Mouse (Mus musculus): ENCODE measurements around the gene 6330403K07Rik. TPM values are rescaled to one million over a fixed set of nuclear protein-coding genes. Genes with fewer than 3 reads are reported as not detected.

Gene 6330403K07Rik
- total RNA-seq (2015; ENCODE audit: low replicate concordance) (not detected in 2 replicates), total RNA-seq (2017; ENCODE audit: low replicate concordance) (not detected in 2 replicates)

GRCm38 (mm10) chr11:71033163-71033761 is at the start of gene 6330403K07Rik:
Gene 6330403K07Rik (minus strand): TSS chr11:71033513.
- ATAC-seq (replicated peaks; ENCODE audit: low FRiP score, poor library complexity, severe bottlenecking), result no peak

GRCm38 (mm10) chr11:71076342-71076741 is 43.0 kb upstream of the 6330403K07Rik start:
- ATAC-seq (replicated peaks; ENCODE audit: low FRiP score, poor library complexity, severe bottlenecking), result no peak

- no peak for ATAC-seq (replicated peaks; ENCODE audit: low FRiP score, poor library complexity, severe bottlenecking)
These were observed 19.2 kb upstream of the 6330403K07Rik start for GRCm38 (mm10) chr11:71052554-71052953.

DNA sequence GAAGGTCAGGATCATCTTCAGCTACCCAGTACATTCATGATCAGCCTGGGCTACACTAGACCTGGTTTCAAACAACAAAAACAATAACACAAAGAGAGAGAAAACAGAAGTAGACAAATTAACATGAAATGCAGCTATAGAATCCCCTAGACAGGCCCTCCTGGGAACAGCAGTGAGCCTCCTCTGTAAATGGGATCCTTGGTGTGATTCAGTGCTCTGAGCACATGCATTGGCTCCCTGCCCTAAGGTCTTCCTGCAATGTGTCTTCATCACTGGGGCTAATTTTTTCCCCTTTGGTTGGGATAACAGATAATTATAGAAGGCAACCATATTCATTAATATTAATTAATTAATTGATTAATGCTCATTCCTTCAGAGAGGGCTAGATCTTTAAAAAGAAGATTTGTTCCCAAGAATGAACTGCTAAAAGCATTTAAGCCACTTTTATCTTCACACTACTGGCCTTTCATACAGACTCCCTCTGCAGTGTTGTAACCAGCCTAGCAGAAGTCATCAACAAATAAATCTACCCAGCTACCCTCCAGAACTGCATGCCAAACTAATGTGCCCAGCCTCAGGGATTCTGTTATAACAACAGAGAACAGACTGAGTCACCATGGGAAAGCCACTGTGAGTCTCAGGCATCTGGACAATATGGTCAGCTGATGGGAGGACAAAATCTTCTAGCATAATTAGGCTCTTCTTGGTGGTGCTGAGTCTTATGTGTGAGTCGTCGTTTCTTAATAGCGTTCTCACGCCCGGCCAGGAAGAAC is 6.4 kb upstream of the 6330403K07Rik start:
- no peak for ATAC-seq (replicated peaks; ENCODE audit: low FRiP score, poor library complexity, severe bottlenecking)

DNA sequence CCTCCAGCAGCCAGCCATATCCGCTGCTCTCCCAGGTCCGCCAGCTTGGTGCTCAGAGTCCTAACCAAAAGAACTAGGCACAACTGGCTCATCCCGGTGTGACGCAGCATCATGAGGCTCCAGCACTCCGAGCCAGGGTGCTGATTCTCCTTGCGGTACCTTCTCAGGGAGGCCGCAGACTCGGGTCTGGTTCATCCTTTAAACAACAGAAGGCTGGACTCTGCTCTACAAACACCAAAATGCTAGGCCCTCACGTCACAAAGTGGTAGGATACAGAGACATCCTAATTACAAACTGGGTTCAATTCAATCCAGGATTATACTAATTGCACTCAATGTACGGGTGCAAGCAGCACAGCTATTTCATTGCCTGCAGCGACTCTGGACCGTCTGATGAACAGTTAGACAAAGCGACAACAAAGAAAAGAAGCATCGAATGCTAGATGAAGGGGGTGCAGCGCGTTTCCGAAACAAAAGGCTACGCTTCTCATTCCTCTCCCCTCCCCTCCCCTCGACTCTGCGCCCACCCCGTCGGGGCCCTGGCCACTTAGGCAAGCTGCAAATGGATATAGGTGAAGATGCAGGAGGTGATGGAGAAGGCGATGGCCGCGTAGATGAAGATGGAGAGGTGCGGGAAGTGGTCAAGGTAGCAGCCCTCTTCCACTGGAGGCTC is 686 bp downstream of the 6330403K07Rik start:
- ATAC-seq (replicated peaks; ENCODE audit: low FRiP score, poor library complexity, severe bottlenecking), result no peak

DNA sequence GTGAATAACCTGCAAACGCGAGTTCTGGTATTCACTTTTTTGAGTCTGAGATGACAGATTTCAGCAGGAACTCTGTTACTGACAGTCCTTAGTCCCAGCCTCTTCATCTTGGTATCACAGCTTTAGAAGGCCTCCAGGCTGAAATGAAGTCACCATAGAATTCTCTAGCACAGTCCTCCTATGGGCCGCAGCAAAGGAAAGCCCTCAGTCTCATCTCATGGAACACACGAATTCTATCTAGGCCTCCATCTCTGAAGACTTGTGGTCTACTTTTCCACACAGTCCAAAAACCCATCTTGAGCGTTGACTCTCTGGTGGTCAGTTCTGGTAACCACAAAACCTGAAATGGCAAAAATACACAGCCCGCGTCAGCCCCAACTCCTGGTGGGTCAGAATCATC is 1.2 kb downstream of the 6330403K07Rik start:
- no peak for ATAC-seq (replicated peaks; ENCODE audit: low FRiP score, poor library complexity, severe bottlenecking)

DNA sequence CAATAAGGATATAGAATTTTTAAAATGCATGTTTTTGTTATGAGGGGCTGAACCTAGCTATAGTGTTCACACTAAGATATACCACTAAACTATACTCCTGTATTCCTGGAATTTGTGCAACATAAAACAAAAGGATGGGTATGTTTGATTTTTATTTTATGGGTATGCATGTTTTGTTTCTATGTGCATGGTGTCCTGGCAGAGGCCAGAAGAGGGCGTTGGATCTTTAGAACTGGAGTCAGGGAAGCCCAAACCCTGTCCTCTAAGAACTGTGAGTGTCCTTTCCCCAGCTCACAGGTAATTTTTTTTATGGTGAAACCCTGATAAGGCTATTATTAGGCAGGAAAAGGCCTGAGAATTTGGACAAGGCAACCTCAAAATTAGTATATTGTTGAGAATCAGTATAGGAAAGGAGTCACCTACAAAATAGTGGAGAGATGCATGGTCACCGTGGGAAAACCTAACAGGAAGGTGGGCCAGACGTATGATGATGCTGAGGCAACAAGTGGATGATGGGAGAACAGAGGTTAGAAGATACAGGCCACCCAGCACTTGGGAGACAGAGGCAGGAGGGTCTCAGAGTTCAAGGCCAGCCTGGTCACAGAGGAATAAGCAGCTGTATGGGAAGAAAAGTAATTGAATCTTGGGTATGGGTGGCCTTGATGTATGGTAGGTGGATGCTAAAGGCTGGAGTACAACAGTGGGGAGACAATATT is 3.8 kb downstream of the 6330403K07Rik start:
- no peak for ATAC-seq (replicated peaks; ENCODE audit: low FRiP score, poor library complexity, severe bottlenecking)

DNA sequence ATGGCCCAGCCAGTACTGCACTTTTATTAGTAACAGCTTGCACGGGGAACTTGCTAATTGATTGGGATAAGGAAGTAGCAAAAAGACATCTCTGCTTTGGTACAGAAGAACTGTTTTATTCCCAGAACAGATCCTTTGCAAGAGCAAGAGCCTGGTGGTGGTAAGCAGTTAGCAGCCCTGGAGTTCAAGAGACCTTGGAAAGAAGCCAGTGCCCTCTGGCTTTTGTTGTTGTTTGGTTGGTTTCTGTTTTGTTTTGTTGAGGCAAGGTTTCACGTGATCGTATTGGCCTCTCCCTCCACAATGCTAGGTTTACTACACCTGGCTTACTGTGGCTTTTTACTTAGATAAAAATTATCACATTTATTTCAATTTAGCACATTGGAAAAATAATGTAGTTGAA is 5.0 kb downstream of the 6330403K07Rik start:
- no peak for ATAC-seq (replicated peaks; ENCODE audit: low FRiP score, poor library complexity, severe bottlenecking)

DNA sequence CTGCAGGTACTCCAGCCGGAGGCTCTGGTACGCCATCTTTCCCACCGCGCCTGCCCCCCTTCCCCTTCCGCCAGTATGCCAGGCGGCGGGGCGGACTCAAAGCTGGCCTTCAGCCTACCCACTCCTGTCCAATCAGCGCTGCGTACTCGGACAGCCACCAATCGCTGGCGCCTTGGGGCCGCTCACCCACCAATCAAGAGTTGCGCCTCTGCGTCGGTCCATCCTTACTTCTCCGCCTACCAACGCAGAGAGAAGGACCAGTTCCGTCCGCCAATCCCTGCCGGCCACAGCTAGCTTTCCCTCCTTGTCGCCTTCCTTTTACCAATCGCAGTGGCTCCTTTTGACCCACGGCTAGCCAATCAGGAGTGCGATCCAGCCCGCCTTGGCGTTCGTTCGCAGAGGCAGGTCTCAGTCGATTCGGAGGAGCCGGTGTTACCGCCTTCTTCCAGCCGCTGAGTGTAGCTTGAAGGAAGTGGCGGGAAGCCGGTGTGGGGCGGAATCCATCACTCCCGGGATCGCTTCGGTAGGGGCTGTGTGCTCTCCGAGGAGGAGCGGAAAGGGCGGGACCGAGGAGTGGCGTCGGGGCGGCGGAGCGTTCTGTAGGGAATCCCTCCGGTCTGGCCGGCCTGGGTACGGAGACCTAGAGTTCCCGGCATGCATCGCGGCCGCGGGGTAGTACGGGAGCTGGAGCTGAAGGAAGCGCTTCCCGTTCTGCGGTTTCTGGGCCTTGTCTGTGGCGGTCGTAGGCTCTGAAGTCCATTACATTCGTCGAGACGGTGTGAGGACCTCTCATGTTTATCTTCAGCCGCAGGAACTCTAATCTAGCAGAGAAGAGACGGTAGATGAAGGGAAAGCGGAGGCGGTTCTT is 13.9 kb downstream of the 6330403K07Rik start, which contains the start of the genes Mis12 and Derl2:
Gene Mis12, plus strand, starts transcription at position 411 of the 868 bp plus-strand sequence.
Gene Derl2, minus strand, starts transcription at position 641 of the 868 bp plus-strand sequence.
- peak; percentile 94 for ATAC-seq (replicated peaks; ENCODE audit: low FRiP score, poor library complexity, severe bottlenecking)

GRCm38 (mm10) chr11:71018416-71019200 is 14.7 kb downstream of the 6330403K07Rik start:
- ATAC-seq (replicated peaks; ENCODE audit: low FRiP score, poor library complexity, severe bottlenecking), result no peak

DNA sequence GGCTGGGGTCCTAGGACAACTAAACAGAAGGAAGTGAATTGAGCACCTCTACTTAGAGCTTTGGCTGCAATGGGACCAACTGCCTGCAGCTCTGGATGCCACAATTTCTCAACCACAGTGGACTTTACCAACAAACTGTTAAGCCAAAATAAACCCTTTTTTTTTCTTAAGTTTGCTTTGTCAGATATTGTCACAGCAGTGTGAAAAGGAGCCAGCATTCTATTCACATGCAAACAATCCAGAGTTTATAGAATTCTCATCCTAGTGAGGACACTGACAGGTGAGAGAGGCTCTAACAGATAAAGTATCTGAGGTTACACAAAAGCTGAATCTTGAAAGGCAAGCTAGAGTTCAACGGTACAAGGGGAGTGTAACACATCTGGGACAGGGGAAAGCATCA is 16.3 kb downstream of the 6330403K07Rik start:
- ATAC-seq (replicated peaks; ENCODE audit: low FRiP score, poor library complexity, severe bottlenecking), result no peak

GRCm38 (mm10) chr11:71012743-71013142 is 20.6 kb downstream of the 6330403K07Rik start:
- ATAC-seq (replicated peaks; ENCODE audit: low FRiP score, poor library complexity, severe bottlenecking), result no peak

- ATAC-seq (replicated peaks; ENCODE audit: low FRiP score, poor library complexity, severe bottlenecking), result no peak
These were observed 25.0 kb downstream of the 6330403K07Rik start for GRCm38 (mm10) chr11:71008321-71008720.

GRCm38 (mm10) chr11:71007831-71008230 is 25.5 kb downstream of the 6330403K07Rik start:
- ATAC-seq (replicated peaks; ENCODE audit: low FRiP score, poor library complexity, severe bottlenecking), result no peak

- ATAC-seq (replicated peaks; ENCODE audit: low FRiP score, poor library complexity, severe bottlenecking), result no peak
These were observed 26.3 kb downstream of the 6330403K07Rik start for GRCm38 (mm10) chr11:71007026-71007425.

DNA sequence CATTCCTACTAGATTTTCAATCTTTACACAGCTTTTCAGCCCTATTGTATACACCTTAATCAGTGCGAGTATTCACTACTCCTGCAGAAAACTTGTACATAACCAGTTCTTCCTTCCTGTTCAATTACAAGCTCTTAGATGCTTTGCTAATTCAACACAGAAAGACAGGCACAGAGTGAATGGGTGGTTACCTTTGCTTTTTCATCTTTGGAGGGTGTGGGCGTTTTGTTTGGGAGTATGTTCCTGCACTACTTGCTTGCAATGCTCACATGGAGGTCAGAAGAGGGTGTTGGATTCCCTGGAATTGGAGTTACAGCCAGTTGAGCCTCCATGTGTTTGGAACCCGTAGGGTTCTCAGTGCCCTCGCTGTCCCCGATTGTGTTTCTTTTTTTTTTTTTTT is 28.3 kb downstream of the 6330403K07Rik start:
- no peak for ATAC-seq (replicated peaks; ENCODE audit: low FRiP score, poor library complexity, severe bottlenecking)

- peak; percentile 96 for ATAC-seq (replicated peaks; ENCODE audit: low FRiP score, poor library complexity, severe bottlenecking)
These were observed 29.0 kb downstream of the 6330403K07Rik start, which contains the start of gene Dhx33 for GRCm38 (mm10) chr11:71004316-71004773. Gene Dhx33 (minus strand): TSS chr11:71004437.
